Mouse (Mus musculus) heart, embryonic 12.5 days (tissue): ENCODE measurements at regions not wholly inside any gene's neighbourhood (a gene's known extent, or its start where the extent isn't known, plus 50 kb on each side); places are given as distances from the start of the nearest gene placed in this dataset.

ENCODE experiments used
- ATAC-seq: fragments of 200-750 bp; cut with Nextera tagmentation; 2 replicates; pipeline ENCODE4 v1.8.0; 2017; ENCODE audit warnings: moderate TSS enrichment, moderate library complexity; ENCODE audit not compliant: insufficient number of reproducible peaks, low FRiP score
- H3K27ac ChIP-seq: fragments of 300-500 bp; sonication (generic); 2 replicates; pipeline ENCODE4 v1.5.1; 2016; ENCODE audit warnings: mild to moderate bottlenecking, moderate library complexity; ENCODE audit not compliant: poor library complexity, severe bottlenecking
- H3K27me3 ChIP-seq: fragments of 300-500 bp; sonication (generic); replicated peaks from 2 replicates; pipeline ENCODE4 v1.6.1; 2016; ENCODE audit warnings: mild to moderate bottlenecking, moderate library complexity
- H3K36me3 ChIP-seq: fragments of 300-500 bp; sonication (generic); 2 replicates; pipeline ENCODE4 v1.6.1; 2016; ENCODE audit warnings: mild to moderate bottlenecking, moderate library complexity
- H3K4me1 ChIP-seq: fragments of 300-500 bp; sonication (generic); replicated peaks from 2 replicates; pipeline ENCODE4 v1.6.1; 2016; ENCODE audit warnings: mild to moderate bottlenecking
- H3K4me2 ChIP-seq: fragments of 300-500 bp; sonication (generic); 2 replicates; pipeline ENCODE4 v1.6.1; 2016; ENCODE audit warnings: mild to moderate bottlenecking, moderate library complexity
- H3K4me3 ChIP-seq: fragments of 300-500 bp; sonication (generic); 2 replicates; pipeline ENCODE4 v1.5.1; 2016; ENCODE audit warnings: mild to moderate bottlenecking
- H3K9ac ChIP-seq: fragments of 300-500 bp; sonication (generic); 2 replicates; pipeline ENCODE4 v1.6.1; 2016; ENCODE audit warnings: mild to moderate bottlenecking, moderate library complexity
- H3K9me3 ChIP-seq: fragments of 300-500 bp; sonication (generic); replicated peaks from 2 replicates; pipeline ENCODE4 v1.6.1; 2016; ENCODE audit warnings: mild to moderate bottlenecking, moderate library complexity
- WGBS: fragments of 180-500 bp; shearing (Covaris S2); methylation state at CpG from one replicate; pipeline ENCODE4 v1.1.7; 2016; 5-methylcytosine and 5-hydroxymethylcytosine counted together

DNA sequence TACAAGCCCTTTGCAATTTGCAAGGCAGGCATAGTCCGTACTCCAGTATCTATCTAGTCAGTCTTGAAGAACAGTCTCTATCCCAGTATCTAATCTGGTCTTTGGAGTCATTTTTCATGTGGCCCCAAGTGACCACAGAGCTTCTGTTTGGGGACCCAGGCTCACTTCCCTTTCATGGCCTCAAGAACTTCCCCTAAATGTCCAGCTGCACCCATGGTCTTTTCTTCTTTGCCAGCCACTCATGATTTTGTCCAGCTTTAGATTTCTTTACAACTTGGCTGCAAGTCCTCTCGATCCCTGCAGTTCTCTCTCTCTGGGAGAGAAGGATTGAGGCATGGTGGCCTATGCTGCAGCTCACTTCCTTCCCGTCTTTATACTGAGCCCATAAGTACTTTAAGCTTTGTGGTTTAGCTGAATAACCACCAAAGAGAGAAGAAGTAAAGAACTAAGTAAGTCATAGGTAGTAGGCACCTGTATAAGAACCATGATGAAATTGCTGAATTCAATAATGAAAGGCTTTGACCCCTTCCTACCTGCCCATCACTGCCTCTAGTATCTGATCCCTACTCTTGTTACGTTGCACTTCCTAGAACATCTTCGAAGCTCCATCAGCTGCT lies 62.1 kb upstream of the Cited2 start:
- peaks cover 12% of the 10 kb centered on the region for H3K4me1 ChIP-seq
- H3K9ac ChIP-seq = no peak overlapping the region
- ATAC-seq = no peak
- H3K4me2 ChIP-seq = no peak overlapping the region
- no peaks in the 10 kb centered on the region for H3K27me3 ChIP-seq
- no peak overlapping the region for H3K27ac ChIP-seq
- no peaks in the 10 kb centered on the region for H3K9me3 ChIP-seq
- no peak overlapping the region for H3K4me3 ChIP-seq
- no peaks in the 10 kb centered on the region for H3K36me3 ChIP-seq
- WGBS = 83% methylated on average over 5 of the region's 5 CpGs

DNA sequence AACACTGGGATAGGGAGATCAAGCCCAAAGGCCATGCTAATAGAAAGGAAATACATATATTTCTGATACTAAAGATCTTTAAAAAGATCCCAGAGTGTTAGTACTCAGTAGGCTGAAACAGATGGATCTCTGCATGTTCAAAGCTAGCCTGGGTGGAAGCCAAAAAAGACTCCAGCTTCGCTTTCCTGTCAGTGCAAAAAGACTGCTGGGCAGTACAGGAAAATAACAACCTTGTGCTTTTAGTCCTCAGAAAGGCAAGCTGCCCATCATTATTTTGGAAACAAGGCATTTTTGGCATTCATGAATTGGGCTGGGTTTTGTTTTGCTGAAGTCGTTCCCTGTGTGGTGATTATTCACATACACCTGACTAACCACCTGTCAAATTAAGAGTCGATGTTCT lies 56.9 kb upstream of the Cited2 start:
- ATAC-seq = no peak
- Histone ChIP-seq H3K27ac (no peak overlapping the region), H3K9me3 (no peaks in the 10 kb centered on the region), H3K36me3 (no peaks in the 10 kb centered on the region), H3K27me3 (no peaks in the 10 kb centered on the region), H3K9ac (no peak overlapping the region), H3K4me1 (no peaks in the 10 kb centered on the region), H3K4me3 (no peak overlapping the region), H3K4me2 (no peak overlapping the region)
- WGBS = 81% methylated on average over 3 of the region's 3 CpGs

DNA sequence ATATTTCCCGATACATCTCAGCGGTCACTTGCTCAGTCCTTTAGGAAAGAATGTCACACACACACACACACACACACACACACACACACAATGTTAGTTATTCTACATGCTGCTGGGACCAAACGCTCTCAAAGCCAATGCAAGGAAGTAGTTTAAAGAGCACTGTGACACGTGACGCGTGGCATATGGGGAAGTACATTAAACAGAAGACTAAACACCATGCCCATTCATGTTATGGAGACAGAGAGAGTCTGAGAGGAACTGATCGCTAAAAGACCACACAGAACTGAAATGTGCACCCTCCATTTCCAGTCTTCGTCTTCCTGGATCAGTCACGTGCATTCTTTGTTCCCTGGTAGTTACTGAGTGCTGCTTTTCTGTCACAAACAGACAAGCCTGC lies 53.6 kb upstream of the Cited2 start:
- no peak for ATAC-seq
- Histone ChIP-seq H3K27me3 (no peaks in the 10 kb centered on the region), H3K4me1 (no peaks in the 10 kb centered on the region), H3K9me3 (no peaks in the 10 kb centered on the region), H3K4me3 (no peak overlapping the region), H3K4me2 (no peak overlapping the region), H3K36me3 (no peaks in the 10 kb centered on the region), H3K27ac (no peak overlapping the region), H3K9ac (no peak overlapping the region)
- WGBS = 78% methylated on average over 9 of the region's 9 CpGs
